1 mouse cellular context compared by ENCODE assay signal in genomic region chr9:109875695-109876601, GRCm38 (mm10).
TF ChIP-seq lines count a peak whose summit lies in the region.

No protein-coding gene starts in this region.

TF ChIP-seq in CH12.LX, 34 proteins besides CTCF, POLR2A, EP300 and RAD21 (continued from another document):
- no peak for TF ChIP-seq JUND (conservative IDR thresholded peaks at IDR 0.05; ENCODE audit: low read depth, low read length)
- no peak for TF ChIP-seq ZNF384 (IDR thresholded peaks at IDR 0.05; ENCODE audit: low read depth, low read length)
- TF ChIP-seq UBTF (IDR thresholded peaks at IDR 0.05; ENCODE audit: low read depth, low read length): peak; percentile 91; the same call in 1 of the 2 replicates
- 0 out of 2 replicates have a peak, but pooled peaks have one; percentile 18 for TF ChIP-seq SIN3A (IDR thresholded peaks at IDR 0.05; ENCODE audit: low read length)
- no peak for TF ChIP-seq ZC3H11A (IDR thresholded peaks at IDR 0.05; ENCODE audit: low read depth, low read length)
- peak; percentile 17; the same call in 1 of the 2 replicates for TF ChIP-seq MXI1 (IDR thresholded peaks at IDR 0.05; ENCODE audit: low read depth, low read length)
- no peak for TF ChIP-seq RCOR1 (conservative IDR thresholded peaks at IDR 0.05; ENCODE audit: low read depth, low read length)
- no peak for TF ChIP-seq POLR2AphosphoS2 (IDR thresholded peaks at IDR 0.05; ENCODE audit: low read depth, low read length)
- TF ChIP-seq MYC (IDR thresholded peaks at IDR 0.05; ENCODE audit: low read depth, low read length): no peak
